Mouse (Mus musculus) testis, adult 2 months (tissue): ENCODE data around the gene Hdac10.

Source experiments
- CTCF ChIP-seq: fragments of 200-500 bp; IDR thresholded peaks from 2 replicates; pipeline ENCODE4 v1.5.1; 2012; ENCODE audit warnings: low read depth, mild to moderate bottlenecking, inconsistent platforms, low read length, moderate library complexity; ENCODE audit not compliant: control insufficient read depth, insufficient read depth, insufficient replicate concordance
- POLR2A ChIP-seq: fragments of 200-500 bp; IDR thresholded peaks from 2 replicates; pipeline ENCODE4 v1.6.1; 2012; ENCODE audit warnings: low read depth, mild to moderate bottlenecking, inconsistent platforms, low read length, moderate library complexity; ENCODE audit not compliant: control insufficient read depth

GRCm38 (mm10) chr15:89088607-89089247 lies 39.8 kb downstream of the Hdac10 start, which contains the start of gene Selenoo:
- no peak for TF ChIP-seq CTCF
- TF ChIP-seq POLR2A, result peak; percentile 84
